Mouse (Mus musculus) layer of hippocampus, postnatal 36 days (tissue): ENCODE results near the gene Chchd10. TPM values are rescaled to one million over a fixed set of nuclear protein-coding genes. Genes with fewer than 3 reads are reported as not detected.

Experiments used
- DNase-seq, 2 experiments: peaks; one replicate each; pipeline ENCODE4 v3.0.0; 2022
- total RNA-seq, 2 experiments: library from RNA; stranded (reverse); gene quantifications; 2 replicates each; pipeline ENCODE4 v1.2.3; 2021

The Chchd10 gene
- total RNA-seq, 2 experiments from 2014 or later = 339 TPM

DNA sequence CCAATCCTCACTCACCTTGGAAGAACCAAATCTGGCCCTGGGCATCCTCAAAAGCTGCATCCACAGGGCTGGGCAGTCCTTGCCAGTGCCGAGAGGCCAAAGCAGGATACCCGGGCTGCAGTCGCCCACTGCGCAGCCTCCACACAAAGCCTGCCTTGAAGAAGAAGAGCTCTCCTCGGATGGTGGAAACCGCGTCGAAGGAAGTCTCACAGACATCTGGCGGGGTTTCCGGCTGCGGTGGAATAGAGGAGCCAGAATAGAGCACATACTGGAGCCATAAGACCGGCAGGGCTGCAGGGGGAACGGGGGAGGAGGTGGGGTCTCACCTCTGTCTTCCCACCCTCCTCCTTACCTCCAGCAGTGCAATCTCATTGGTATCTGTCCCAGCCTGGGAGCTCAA lies 6.5 kb upstream of the Chchd10 start:
- no peak for DNase-seq

- DNase-seq = no peak
Measured at GRCm38 (mm10) chr10:75930304-75930703, 2.6 kb upstream of the Chchd10 start.

DNA sequence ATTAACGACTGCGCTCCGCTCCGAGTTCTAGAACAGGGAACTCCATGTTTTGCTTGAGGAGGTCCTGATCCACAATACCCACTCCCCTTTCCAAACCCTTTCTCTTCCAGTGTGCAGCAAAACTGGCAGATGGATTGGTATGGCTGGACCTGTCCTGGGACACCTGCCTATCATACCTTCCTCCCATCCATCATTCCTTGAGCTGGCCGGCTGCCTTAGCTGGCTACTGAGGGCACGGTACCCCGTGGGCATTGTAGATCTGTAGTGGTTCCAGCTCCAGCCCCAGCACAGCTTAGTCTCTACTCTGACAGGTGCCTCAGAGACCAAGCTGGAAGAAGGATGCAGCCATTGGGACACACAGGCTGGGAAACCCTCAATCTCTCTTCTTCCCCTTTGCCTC lies 1.6 kb upstream of the Chchd10 start:
- no peak for DNase-seq

- peak in 1 of 2 experiments; percentile 21 for DNase-seq
Measured at GRCm38 (mm10) chr10:75932081-75932678, 750 bp upstream of the Chchd10 start.

GRCm38 (mm10) chr10:75934991-75935390 lies 2.1 kb downstream of the Chchd10 start:
- DNase-seq = no peak

- peak; percentile 69 to 71 for DNase-seq
Measured at GRCm38 (mm10) chr10:75935680-75936541, 3.0 kb downstream of the Chchd10 start, which contains the start of gene Mmp11. TSS of gene Mmp11 (minus strand) at chr10:75936496.

- DNase-seq = no peak
Measured at GRCm38 (mm10) chr10:75936909-75937667, 4.2 kb downstream of the Chchd10 start.

DNA sequence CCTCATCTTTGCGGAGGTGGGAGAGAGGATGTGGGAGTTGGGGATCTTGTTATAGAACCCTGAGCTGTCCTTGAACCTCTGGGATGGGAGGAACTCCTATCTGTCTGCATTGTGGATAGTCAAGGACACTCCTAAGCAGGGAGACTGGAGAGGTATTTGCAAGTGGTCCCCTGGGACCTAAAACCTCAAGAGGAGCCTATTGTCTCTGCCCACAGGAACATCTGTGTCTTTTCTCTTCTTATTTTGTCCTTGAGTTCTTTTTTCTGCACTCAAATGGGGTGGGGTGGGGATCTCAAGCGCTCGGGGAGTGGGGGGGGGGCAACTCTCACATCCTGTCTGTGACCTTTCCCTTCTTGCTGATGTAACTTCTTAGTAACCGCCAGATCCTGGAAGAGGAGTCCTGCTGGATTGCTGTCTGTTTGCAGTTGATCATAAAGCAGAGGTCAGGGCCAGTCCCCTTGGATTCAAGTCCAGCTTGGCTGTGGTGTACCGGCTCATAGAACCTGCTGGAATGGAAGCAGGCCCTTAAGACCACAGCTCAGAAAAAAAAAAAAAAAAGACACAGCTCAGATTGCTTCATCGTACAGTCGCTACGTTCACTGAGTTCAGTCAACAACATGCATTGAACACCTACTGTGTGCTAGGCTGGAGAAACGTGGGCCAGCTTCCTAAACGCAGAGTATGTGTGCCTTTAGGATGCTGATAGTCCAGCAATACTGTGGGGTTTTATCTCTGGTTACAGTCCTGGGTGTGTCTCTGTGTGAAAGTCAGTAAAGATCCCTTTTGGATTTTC lies 5.1 kb downstream of the Chchd10 start:
- DNase-seq = no peak

GRCm38 (mm10) chr10:75939481-75940234 lies 6.7 kb downstream of the Chchd10 start:
- DNase-seq = no peak

GRCm38 (mm10) chr10:75940520-75940919 lies 7.6 kb downstream of the Chchd10 start, which contains the start of gene Gm867:
TSS of gene Gm867 (minus strand) at chr10:75940672.
- no peak for DNase-seq

- no peak for DNase-seq
Measured at GRCm38 (mm10) chr10:75941042-75941824, 8.3 kb downstream of the Chchd10 start.

DNA sequence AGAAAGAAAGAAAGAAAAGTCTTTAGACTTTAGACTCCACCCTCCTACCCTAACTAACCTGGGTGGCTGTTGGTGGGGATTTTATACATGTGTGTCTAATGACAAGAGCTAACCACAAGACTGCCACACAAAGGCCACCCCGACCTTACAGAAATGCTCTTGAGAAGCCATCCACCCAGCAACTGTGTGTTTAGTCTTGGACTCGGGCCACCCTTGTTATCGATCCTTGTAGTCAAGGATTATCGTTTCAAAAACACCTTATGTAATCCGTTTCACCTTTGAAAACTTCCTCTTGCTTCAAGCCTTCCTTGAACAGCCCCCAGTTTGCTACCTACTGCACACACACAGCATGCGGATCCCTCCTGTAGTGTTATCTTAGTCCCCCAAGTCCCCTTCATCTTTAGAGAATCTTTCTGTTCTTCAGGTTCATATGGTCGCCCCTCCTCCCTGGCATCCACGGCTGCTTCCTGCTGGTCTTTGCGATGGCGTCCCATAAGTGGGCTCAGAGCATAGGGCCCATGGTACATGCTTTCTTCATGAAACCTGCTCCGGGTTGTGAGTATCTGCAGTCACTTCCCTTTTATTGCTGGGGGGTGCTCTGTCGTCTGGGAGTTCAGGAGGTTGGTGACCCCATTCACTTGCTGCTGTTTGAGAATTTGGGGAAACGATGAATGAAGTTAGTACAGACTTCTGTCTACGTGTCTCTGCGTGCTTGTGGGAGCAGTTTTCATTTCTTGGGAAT lies 10.0 kb downstream of the Chchd10 start, which contains the start of gene Vpreb3:
Vpreb3 (plus strand) TSS at position 322 of the 742 bp plus-strand sequence.
- DNase-seq = no peak

DNA sequence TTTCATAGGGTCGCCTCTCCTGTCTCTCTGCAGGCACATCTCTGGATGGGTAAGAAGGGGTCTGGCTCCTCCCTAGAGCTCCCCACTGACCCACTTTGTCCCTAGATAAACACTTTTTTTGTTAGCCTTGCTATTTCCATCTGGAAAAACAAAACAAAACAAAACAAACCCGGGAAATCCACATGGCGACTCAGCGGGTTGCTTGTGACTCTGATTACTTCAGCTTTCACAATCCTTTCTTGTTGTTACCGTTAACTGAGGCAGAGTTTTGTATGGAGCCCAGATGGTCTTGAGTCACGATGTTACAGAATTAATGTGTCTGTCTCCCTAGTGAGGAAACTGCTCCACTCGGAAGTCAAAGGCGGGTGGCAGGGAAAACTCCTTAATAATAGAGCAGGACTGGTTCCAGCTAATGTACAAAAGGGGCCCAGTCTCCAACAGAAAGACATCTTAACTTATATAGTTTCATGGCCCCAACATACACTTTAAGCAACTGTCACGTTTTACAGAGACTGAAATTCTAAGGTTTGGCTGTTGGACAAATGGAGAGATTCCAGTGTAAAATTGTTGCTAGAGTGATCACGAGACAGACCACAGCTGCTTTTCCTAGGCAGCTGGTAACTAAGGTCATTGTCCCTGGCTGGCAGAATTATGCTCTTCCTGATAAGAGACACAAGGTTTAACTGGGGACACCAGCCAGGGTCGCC lies 11.3 kb downstream of the Chchd10 start:
- DNase-seq = no peak

DNA sequence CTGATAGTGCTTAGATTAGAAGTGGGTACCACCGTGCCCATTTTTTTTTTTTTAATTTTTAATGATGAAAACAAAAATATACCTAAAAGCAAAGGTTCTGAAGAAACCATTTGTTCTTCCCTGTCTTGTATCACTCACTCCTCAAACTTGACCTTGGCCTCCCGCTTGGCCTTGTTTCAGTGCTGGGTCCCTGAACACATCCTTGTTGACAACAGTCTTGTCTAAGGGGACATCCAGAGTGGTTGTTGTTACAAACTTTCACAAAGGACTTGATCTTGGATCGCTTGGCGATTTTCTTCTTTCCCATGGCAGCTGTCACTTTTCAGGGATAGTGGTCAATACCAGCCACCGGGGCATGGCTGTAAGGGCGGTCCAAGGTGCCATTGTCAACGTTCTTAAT lies 12.3 kb downstream of the Chchd10 start:
- DNase-seq = no peak

- DNase-seq = no peak
Measured at GRCm38 (mm10) chr10:75945896-75946295, 13.0 kb downstream of the Chchd10 start.

- no peak for DNase-seq
Measured at GRCm38 (mm10) chr10:75948079-75948478, 15.1 kb downstream of the Chchd10 start.

- DNase-seq = no peak
Measured at GRCm38 (mm10) chr10:75949053-75950045, 16.4 kb downstream of the Chchd10 start.

- no peak for DNase-seq
Measured at GRCm38 (mm10) chr10:75950791-75951210, 17.9 kb downstream of the Chchd10 start.
